Mouse (Mus musculus) myocyte (in vitro differentiated cells): Measurements from ENCODE around the gene Gm9507. TPM values are rescaled to one million over a fixed set of nuclear protein-coding genes. Genes with fewer than 3 reads are reported as not detected.

Source experiments
- H3K27me3 ChIP-seq: one replicate; pipeline ENCODE4 v1.6.1; 2011; ENCODE audit not compliant: control insufficient read depth, insufficient read depth, insufficient read length
- H3K36me3 ChIP-seq: one replicate; pipeline ENCODE4 v1.6.1; 2011; ENCODE audit not compliant: control insufficient read depth, insufficient read depth
- H3K4me2 ChIP-seq: one replicate; pipeline ENCODE4 v1.6.1; 2011; ENCODE audit warnings: low read depth, control low read depth
- H3K4me3 ChIP-seq: one replicate; pipeline ENCODE4 v1.5.1; 2011; ENCODE audit warnings: mild to moderate bottlenecking, control low read depth, moderate library complexity
- H3K79me2 ChIP-seq: one replicate; pipeline ENCODE4 v1.6.1; 2011; ENCODE audit not compliant: control insufficient read depth, insufficient read depth
- H3ac ChIP-seq: one replicate; pipeline ENCODE4 v1.6.1; 2011; ENCODE audit not compliant: control insufficient read depth, insufficient read length
- CEBPB ChIP-seq: IDR thresholded peaks from 2 replicates; pipeline ENCODE4 v1.6.1; 2011; ENCODE audit warnings: mild to moderate bottlenecking, moderate library complexity; ENCODE audit not compliant: poor library complexity, insufficient read depth, severe bottlenecking
- E2F4 ChIP-seq: IDR thresholded peaks from one replicate; pipeline ENCODE4 v1.6.1; 2011; ENCODE audit warnings: mild to moderate bottlenecking, control low read depth, moderate library complexity; ENCODE audit not compliant: insufficient read depth
- MAX ChIP-seq: IDR thresholded peaks from one replicate; pipeline ENCODE4 v1.6.1; 2011; ENCODE audit warnings: low read depth, mild to moderate bottlenecking, control low read depth
- MYOD1 ChIP-seq, 3 experiments: IDR thresholded peaks; one replicate each; pipeline ENCODE4 v1.6.1; 2011; ENCODE audit warnings: control low read depth in 2 of 3, low read depth in 2 of 3, mild to moderate bottlenecking in 2 of 3, moderate library complexity in 1 of 3; ENCODE audit not compliant: insufficient read length in 2 of 3, control insufficient read depth in 1 of 3
- MYOG ChIP-seq, 3 experiments: IDR thresholded peaks; one replicate each; pipeline ENCODE4 v1.6.1; 2011; ENCODE audit warnings: control low read depth in 2 of 3, low read depth in 2 of 3, mild to moderate bottlenecking in 2 of 3; ENCODE audit not compliant: insufficient read length in 2 of 3, control insufficient read depth in 1 of 3, insufficient read depth in 1 of 3
- POLR2A ChIP-seq: IDR thresholded peaks from one replicate; pipeline ENCODE4 v1.6.1; 2011; ENCODE audit warnings: low read depth, mild to moderate bottlenecking, control low read depth, moderate library complexity; ENCODE audit not compliant: insufficient read length
- POLR2AphosphoS2 ChIP-seq: IDR thresholded peaks from one replicate; pipeline ENCODE4 v1.6.1; 2011; ENCODE audit warnings: low read depth, control low read depth; ENCODE audit not compliant: insufficient read length
- REST ChIP-seq: IDR thresholded peaks from one replicate; pipeline ENCODE4 v1.6.1; 2011; ENCODE audit warnings: mild to moderate bottlenecking, control low read depth, moderate library complexity; ENCODE audit not compliant: insufficient read depth, insufficient read length
- SRF ChIP-seq: IDR thresholded peaks from one replicate; pipeline ENCODE4 v1.6.1; 2011; ENCODE audit warnings: low read depth; ENCODE audit not compliant: control insufficient read depth, insufficient read length
- TCF12 ChIP-seq: IDR thresholded peaks from one replicate; pipeline ENCODE4 v1.6.1; 2011; ENCODE audit warnings: mild to moderate bottlenecking, control low read depth; ENCODE audit not compliant: poor library complexity, insufficient read depth, severe bottlenecking
- TCF3 ChIP-seq: IDR thresholded peaks from one replicate; pipeline ENCODE4 v1.6.1; 2011; ENCODE audit warnings: low read depth, control low read depth; ENCODE audit not compliant: insufficient read length
- USF1 ChIP-seq: IDR thresholded peaks from one replicate; pipeline ENCODE4 v1.6.1; 2011; ENCODE audit warnings: low read depth, mild to moderate bottlenecking, control low read depth, moderate library complexity
- polyA plus RNA-seq: library from polyadenylated mRNA; unstranded; fragments of >200 nt; fragmentation: generic; extraction: Trizol; gene quantifications from one replicate; pipeline ENCODE4 v1.2.1, GENCODE M21; 2012; ENCODE audit warnings: missing spikeins

Gene Gm9507
- polyA plus RNA-seq, 1 experiment, result not detected

DNA sequence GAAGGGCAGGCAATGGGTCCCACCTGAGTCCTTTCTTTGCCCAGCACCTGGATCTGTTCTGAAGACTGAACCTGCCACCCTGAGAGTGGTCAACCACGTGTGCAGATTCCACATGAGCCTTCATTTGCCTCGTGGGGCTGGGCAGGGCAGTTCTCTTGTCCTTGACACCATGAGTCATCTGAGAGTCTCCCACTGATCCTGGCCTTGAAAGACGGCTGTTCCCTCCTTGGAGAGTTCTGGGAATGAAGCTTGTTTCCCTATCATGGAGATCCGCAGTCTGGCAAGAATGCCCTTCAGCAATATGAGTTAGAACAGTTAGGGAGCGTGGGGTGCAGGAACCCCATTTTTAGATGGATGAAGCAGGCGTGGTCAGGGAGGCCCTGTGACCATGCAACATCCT lies 27.4 kb upstream of the Gm9507 start:
- Histone ChIP-seq H3K4me2 (no peak overlapping the region), H3K79me2 (no peaks in the 10 kb centered on the region), H3ac (no peak overlapping the region), H3K27me3 (peaks cover 7% of the 10 kb centered on the region), H3K36me3 (no peaks in the 10 kb centered on the region), H3K4me3 (no peak overlapping the region)
- TF ChIP-seq POLR2A (no peak), MAX (no peak), CEBPB (no peak), MYOG (IDR thresholded peaks at IDR 0.05; ENCODE audit: control insufficient read depth in 1 of 3, insufficient read depth in 1 of 3, insufficient read length in 2 of 3, low read depth in 2 of 3) (no peak), USF1 (no peak), SRF (no peak), TCF3 (no peak), REST (no peak), POLR2AphosphoS2 (no peak), E2F4 (no peak), MYOD1 (IDR thresholded peaks at IDR 0.05; ENCODE audit: control insufficient read depth in 1 of 3, insufficient read length in 2 of 3, low read depth in 2 of 3) (no peak), TCF12 (no peak)

- Histone ChIP-seq H3K79me2 (no peaks in the 10 kb centered on the region), H3K4me2 (no peak within 1 kb of the TSS), H3K4me3 (no peak within 1 kb of the TSS), H3ac (no peak within 1 kb of the TSS), H3K27me3 (peaks cover 7% of the 10 kb centered on the region), H3K36me3 (no peaks in the 10 kb centered on the region)
- TF ChIP-seq TCF3 (no peak), MAX (no peak), MYOD1 (IDR thresholded peaks at IDR 0.05; ENCODE audit: control insufficient read depth in 1 of 3, insufficient read length in 2 of 3, low read depth in 2 of 3) (no peak), TCF12 (no peak), CEBPB (no peak), REST (no peak), MYOG (IDR thresholded peaks at IDR 0.05; ENCODE audit: control insufficient read depth in 1 of 3, insufficient read depth in 1 of 3, insufficient read length in 2 of 3, low read depth in 2 of 3) (no peak), SRF (no peak), POLR2A (no peak), E2F4 (no peak)
Observed at GRCm38 (mm10) chr10:77835647-77836046, 24.0 kb upstream of the Gm9507 start, which contains the start of gene Krtap10-10. Gene Krtap10-10 (plus strand): TSS chr10:77835947.

DNA sequence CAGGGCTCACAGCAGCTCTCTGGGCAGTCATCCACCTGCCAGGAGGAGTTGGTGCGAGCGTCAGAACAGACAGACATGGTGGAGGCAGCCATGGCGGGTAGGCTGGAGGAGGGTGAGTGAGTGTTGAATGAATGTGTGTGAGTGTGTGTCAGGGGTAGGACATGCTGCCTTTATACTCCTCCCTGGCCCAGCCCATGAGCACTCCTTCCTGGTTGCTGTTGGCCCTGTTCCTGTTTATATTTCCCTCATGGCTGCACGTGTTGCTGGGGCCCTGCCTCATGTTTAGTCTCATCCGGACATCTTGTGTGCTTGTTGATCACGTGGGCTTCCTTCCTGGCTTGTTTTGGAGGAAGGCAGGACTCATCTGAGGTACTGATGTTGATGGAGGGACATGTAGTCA lies 15.3 kb upstream of the Gm9507 start, which contains the start of gene Krtap10-4:
Krtap10-4 (minus strand) TSS at position 145 of the 400 bp plus-strand sequence.
- H3K36me3 ChIP-seq, result no peaks in the 10 kb centered on the region
- TF ChIP-seq E2F4, result no peak
- no peak for TF ChIP-seq POLR2A
- TF ChIP-seq MAX, result no peak
- TF ChIP-seq POLR2AphosphoS2, result no peak
- no peak for TF ChIP-seq TCF3
- no peak for TF ChIP-seq REST
- TF ChIP-seq CEBPB, result no peak
- TF ChIP-seq MYOD1 (IDR thresholded peaks at IDR 0.05; ENCODE audit: control insufficient read depth in 1 of 3, insufficient read length in 2 of 3, low read depth in 2 of 3), result no peak
- TF ChIP-seq TCF12, result no peak
- no peak for TF ChIP-seq SRF
- TF ChIP-seq MYOG (IDR thresholded peaks at IDR 0.05; ENCODE audit: control insufficient read depth in 1 of 3, insufficient read depth in 1 of 3, insufficient read length in 2 of 3, low read depth in 2 of 3), result no peak
- no peak for TF ChIP-seq USF1
- H3K27me3 ChIP-seq, result peaks cover 11% of the 10 kb centered on the region
- no peak within 1 kb of the TSS for H3K4me2 ChIP-seq
- no peak within 1 kb of the TSS for H3K4me3 ChIP-seq
- H3K79me2 ChIP-seq, result no peaks in the 10 kb centered on the region
- no peak within 1 kb of the TSS for H3ac ChIP-seq

DNA sequence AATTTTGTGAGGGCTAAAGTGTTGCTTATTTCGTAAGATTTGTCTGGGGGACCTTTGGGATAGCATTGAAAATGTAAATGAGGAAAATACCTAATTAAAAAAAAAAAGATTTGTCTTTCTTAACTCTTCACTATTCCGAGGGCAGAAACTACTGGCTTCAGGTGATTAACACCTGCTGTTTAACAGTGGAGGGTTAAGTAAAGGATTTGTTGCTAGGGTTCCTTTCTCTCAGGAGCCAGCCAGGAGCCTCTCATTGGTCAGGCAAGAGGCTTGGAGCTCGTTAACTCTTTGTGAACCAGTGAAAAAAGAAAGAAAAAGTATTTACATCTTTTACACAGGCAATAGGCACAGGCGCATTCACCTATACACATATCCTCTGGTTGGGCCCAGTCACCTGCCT lies 7.6 kb upstream of the Gm9507 start:
- H3K79me2 ChIP-seq, result no peaks in the 10 kb centered on the region
- no peak overlapping the region for H3K4me3 ChIP-seq
- TF ChIP-seq MYOG (IDR thresholded peaks at IDR 0.05; ENCODE audit: control insufficient read depth in 1 of 3, insufficient read depth in 1 of 3, insufficient read length in 2 of 3, low read depth in 2 of 3), result no peak
- no peak for TF ChIP-seq TCF3
- no peak for TF ChIP-seq USF1
- TF ChIP-seq MYOD1 (IDR thresholded peaks at IDR 0.05; ENCODE audit: control insufficient read depth in 1 of 3, insufficient read length in 2 of 3, low read depth in 2 of 3), result no peak
- no peak for TF ChIP-seq MAX
- no peak for TF ChIP-seq E2F4
- no peak for TF ChIP-seq POLR2AphosphoS2
- TF ChIP-seq SRF, result no peak
- no peak for TF ChIP-seq POLR2A
- no peak overlapping the region for H3ac ChIP-seq
- H3K27me3 ChIP-seq, result peaks cover 13% of the 10 kb centered on the region
- H3K4me2 ChIP-seq, result no peak overlapping the region
- no peaks in the 10 kb centered on the region for H3K36me3 ChIP-seq
